Mouse (Mus musculus): ENCODE measurements around the gene Als2cl. TPM values are rescaled to one million over a fixed set of nuclear protein-coding genes. Genes with fewer than 3 reads are reported as not detected.
A peak's percentile ranks its signal among the peaks of the same experiment; 100 is the strongest.

The Als2cl gene
- total and polyA plus RNA-seq, 2 experiments from 2014 or later = 1.2 to 9.0 TPM

DNA sequence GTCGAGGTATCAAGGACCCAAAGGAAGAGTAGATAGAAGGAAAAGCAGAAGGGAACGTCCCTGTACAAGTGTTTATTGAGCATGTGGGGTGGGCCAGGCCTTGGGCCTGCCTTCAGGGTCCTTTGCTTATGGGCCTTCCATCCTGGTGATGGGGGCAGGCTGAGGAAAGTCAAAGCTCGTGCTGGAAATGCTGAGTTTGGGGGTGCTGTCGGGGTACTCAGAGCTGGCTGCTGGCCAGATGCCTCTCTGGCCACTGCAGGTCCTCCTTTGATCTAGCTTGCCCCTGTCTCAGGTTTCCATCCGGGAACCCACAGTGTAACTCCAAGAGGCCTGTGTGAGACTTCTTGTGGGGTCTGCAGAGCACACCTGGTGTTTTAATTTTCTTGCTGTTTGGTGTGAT lies 21.1 kb upstream of the Als2cl start:
- H3K4me2 ChIP-seq (ENCODE audit: low read depth, low read length, poor library complexity, severe bottlenecking) = no peak overlapping the region

DNA sequence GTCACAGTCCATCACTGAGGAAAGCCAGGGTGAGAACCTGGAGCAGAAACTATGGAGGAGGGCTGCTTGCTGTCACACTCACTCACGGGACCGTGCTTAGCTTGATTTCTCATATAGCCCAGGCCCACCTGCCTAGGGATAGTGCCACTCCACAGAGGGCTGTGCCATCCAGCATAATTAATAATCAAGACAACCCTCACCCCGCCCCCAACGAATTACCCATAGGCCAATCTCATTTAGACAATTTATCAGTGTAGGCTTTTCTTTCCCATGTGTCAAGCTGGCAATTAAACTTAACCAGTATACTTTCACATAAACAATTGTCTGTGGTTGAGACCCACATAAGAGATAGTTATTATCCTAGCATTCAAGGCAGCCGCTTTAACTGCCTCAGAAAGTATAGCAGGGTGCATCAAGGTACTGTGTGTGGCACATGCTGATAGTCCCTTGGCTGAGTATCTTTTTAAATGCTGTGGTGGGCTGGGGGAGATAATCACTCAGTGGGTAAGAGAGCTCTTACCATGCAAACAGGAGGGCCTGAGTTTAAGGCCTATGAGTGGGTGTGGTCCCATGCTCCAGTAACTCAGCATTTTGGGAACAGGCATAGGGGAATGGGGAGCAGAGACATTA lies 20.6 kb upstream of the Als2cl start:
- WGBS = 93% methylated on average over 5 of the region's 5 CpGs
- Histone ChIP-seq H3K27ac (ENCODE audit: low read depth, low read length) (no peak overlapping the region), H3K9me3 (ENCODE audit: low read length) (no peaks in the 10 kb centered on the region), H3K4me3 (ENCODE audit: low read depth, low read length) (no peak overlapping the region), H3K36me3 (ENCODE audit: insufficient read depth, low read length) (no peaks in the 10 kb centered on the region), H3K4me1 (ENCODE audit: insufficient read depth, low read length) (0 out of 2 replicates have a peak, but pooled peaks cover 5% of the 10 kb centered on the region), H3K27me3 (ENCODE audit: insufficient read depth, low read length) (peaks cover 17% of the 10 kb centered on the region), H3K4me2 (ENCODE audit: low read depth, low read length, poor library complexity, severe bottlenecking) (no peak overlapping the region), H3K9ac (replicated peaks; ENCODE audit: low read length, poor library complexity, severe bottlenecking) (no peak overlapping the region)
- TF ChIP-seq CTCF (IDR thresholded peaks at IDR 0.05) = no peak
- DNase-seq (ENCODE audit: low spot score) (no peak), ATAC-seq (ENCODE audit: low FRiP score) (no peak)

More for the DNA sequence above, 21.1 kb upstream of the Als2cl start:
- peaks cover 17% of the 10 kb centered on the region for H3K27me3 ChIP-seq (ENCODE audit: insufficient read depth, low read length)
- no peak overlapping the region for H3K27ac ChIP-seq (ENCODE audit: low read depth, low read length)
- DNase-seq (ENCODE audit: low spot score) = no peak
- H3K9me3 ChIP-seq (ENCODE audit: low read length) = no peaks in the 10 kb centered on the region
- H3K4me3 ChIP-seq (ENCODE audit: low read depth, low read length) = no peak overlapping the region
- H3K4me1 ChIP-seq (ENCODE audit: insufficient read depth, low read length) = 0 out of 2 replicates have a peak, but pooled peaks cover 5% of the 10 kb centered on the region
- no peak overlapping the region for H3K9ac ChIP-seq (replicated peaks; ENCODE audit: low read length, poor library complexity, severe bottlenecking)
- no peak for TF ChIP-seq CTCF (IDR thresholded peaks at IDR 0.05)
- ATAC-seq (ENCODE audit: low FRiP score) = no peak
- 54% methylated on average over 5 of the region's 5 CpGs for WGBS
- no peaks in the 10 kb centered on the region for H3K36me3 ChIP-seq (ENCODE audit: insufficient read depth, low read length)

DNA sequence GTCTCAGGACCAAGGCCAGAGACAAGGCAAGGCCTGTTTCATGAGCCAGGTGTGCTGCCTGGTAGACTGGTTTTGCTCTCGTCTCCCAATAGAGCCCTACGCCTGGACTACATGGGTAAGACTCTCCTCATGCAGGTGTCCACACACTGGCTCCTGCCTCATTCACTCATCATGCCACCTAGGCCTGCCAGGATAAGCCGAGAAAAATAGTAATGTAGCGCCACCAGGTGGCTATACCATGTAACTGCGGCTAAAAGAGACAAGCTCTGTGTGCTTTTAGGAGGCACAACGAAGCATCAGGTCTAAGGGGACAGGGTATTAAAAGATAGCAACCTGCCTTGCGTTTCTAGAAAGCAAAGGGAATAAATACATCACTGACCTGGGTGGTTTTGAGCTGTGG lies 8.6 kb upstream of the Als2cl start:
- WGBS = 23% methylated on average over 7 of the region's 7 CpGs
- H3K27me3 ChIP-seq (ENCODE audit: insufficient read depth, low read length) = no peaks in the 10 kb centered on the region
- H3K36me3 ChIP-seq (ENCODE audit: insufficient read depth, low read length) = no peaks in the 10 kb centered on the region
- peak; percentile 81 for TF ChIP-seq CTCF (IDR thresholded peaks at IDR 0.05)
- H3K9ac ChIP-seq (replicated peaks; ENCODE audit: low read length, poor library complexity, severe bottlenecking) = no peak overlapping the region
- ATAC-seq (ENCODE audit: low FRiP score) = no peak
- H3K4me3 ChIP-seq (ENCODE audit: low read depth, low read length) = no peak overlapping the region
- H3K9me3 ChIP-seq (ENCODE audit: low read length) = no peaks in the 10 kb centered on the region
- peaks cover 11% of the 10 kb centered on the region; the same call in 1 of the 2 replicates for H3K4me1 ChIP-seq (ENCODE audit: insufficient read depth, low read length)
- peak; percentile 75 for DNase-seq (ENCODE audit: low spot score)
- no peak overlapping the region for H3K27ac ChIP-seq (ENCODE audit: low read depth, low read length)
- H3K4me2 ChIP-seq (ENCODE audit: low read depth, low read length, poor library complexity, severe bottlenecking) = no peak overlapping the region

DNA sequence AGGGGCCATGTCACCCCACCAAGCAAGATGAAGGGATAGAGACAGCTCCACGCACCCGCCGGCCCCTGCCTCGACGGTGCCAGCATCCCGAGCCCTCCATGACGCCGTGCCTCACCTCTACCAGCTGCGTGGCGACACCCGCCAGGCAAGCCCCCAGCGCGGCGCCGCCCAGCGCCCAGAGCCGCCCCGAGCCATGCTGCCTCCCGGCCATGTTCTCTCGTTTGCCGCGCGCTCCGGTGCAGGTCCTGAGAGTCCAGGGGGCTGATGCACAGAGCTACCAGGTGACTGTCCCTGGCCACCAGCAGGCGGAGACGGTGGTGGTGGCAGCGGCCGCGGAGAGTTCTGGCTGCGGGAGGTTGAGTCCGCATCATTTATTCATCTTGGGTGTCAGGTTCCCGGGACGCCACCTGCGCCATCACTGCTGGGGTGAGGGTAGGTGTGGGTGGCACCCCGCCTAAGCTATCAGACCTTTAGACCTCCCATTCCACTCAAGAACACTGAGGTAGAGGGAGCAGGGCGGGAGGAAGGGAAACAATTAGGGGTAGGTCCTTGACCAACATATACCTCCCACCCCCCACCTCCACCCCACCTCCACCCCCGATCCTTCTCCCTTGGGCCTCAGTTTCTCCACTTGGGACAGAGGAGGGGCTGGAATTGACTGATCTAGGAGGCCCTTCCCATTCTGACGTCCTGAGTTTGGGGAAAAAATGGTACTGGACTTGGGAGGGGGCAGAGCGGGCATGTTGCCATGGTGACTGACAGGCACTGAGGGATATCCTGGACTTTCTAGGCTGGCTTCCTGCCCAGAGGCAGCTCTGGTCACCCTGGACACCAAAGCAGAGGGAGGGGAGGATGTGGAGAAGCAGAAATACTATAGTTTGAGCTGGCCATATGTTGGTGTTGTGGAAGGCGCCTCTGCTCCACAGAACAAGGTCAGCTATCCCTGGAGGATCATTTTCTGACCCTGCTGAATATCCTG lies 5.7 kb upstream of the Als2cl start:
- Histone ChIP-seq H3K9ac (replicated peaks; ENCODE audit: low read length, poor library complexity, severe bottlenecking) (peak overlapping the region; percentile 66), H3K27ac (ENCODE audit: low read depth, low read length) (peak overlapping the region; percentile 57; the same call in 1 of the 2 replicates), H3K36me3 (ENCODE audit: insufficient read depth, low read length) (no peaks in the 10 kb centered on the region), H3K4me1 (ENCODE audit: insufficient read depth, low read length) (peaks cover 11% of the 10 kb centered on the region; the same call in 1 of the 2 replicates), H3K4me2 (ENCODE audit: low read depth, low read length, poor library complexity, severe bottlenecking) (peak overlapping the region; percentile 69), H3K9me3 (ENCODE audit: low read length) (no peaks in the 10 kb centered on the region), H3K27me3 (ENCODE audit: insufficient read depth, low read length) (no peaks in the 10 kb centered on the region), H3K4me3 (ENCODE audit: low read depth, low read length) (peak overlapping the region; percentile 39)
- ATAC-seq (ENCODE audit: low FRiP score) (peak; percentile 66), DNase-seq (ENCODE audit: low spot score) (peak; percentile 95)
- WGBS = 4% methylated on average over 38 of the region's 40 CpGs
- peak; percentile 56 for TF ChIP-seq CTCF (IDR thresholded peaks at IDR 0.05)

DNA sequence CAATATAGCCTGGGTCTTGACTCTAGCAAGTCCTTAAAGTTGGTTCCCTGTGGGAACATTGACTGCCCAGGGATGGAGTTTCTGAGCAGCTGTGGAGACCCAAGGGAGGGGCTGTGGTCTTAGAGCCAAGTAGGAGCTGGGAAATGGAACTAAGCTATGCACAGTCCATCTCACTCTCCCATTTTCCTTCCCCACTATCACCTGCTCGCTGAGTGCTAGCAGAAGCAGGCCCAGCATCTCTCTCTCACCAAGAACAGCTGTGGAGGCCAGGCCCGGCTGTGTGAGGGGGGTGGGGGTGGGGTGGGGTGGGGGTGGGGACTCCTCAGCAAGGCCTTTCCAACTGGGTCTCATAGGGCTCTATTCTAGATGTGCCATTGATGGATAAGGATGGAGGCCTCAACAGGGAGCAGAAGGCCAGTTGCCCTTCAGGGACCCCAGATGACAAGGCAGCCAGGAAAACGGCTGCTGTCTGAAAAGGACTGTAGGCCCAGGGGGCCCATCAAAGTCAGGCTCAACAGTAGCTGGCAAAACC lies 4.9 kb upstream of the Als2cl start:
- ATAC-seq (ENCODE audit: low FRiP score) = peak; percentile 14; the same call in 1 of the 2 replicates
- H3K4me1 ChIP-seq (ENCODE audit: insufficient read depth, low read length) = peaks cover 11% of the 10 kb centered on the region; the same call in 1 of the 2 replicates
- WGBS = 21% methylated on average over 2 of the region's 3 CpGs
- no peaks in the 10 kb centered on the region for H3K27me3 ChIP-seq (ENCODE audit: insufficient read depth, low read length)
- H3K4me3 ChIP-seq (ENCODE audit: low read depth, low read length) = no peak overlapping the region
- no peak for TF ChIP-seq CTCF (IDR thresholded peaks at IDR 0.05)
- H3K27ac ChIP-seq (ENCODE audit: low read depth, low read length) = peak overlapping the region; percentile 57; the same call in 1 of the 2 replicates
- no peak overlapping the region for H3K9ac ChIP-seq (replicated peaks; ENCODE audit: low read length, poor library complexity, severe bottlenecking)
- no peaks in the 10 kb centered on the region for H3K36me3 ChIP-seq (ENCODE audit: insufficient read depth, low read length)
- H3K4me2 ChIP-seq (ENCODE audit: low read depth, low read length, poor library complexity, severe bottlenecking) = peak overlapping the region; percentile 69; the same call in 1 of the 2 replicates
- DNase-seq (ENCODE audit: low spot score) = peak; percentile 14
- no peaks in the 10 kb centered on the region for H3K9me3 ChIP-seq (ENCODE audit: low read length)
